Mouse (Mus musculus) CH12.LX (cell line): ENCODE measurements around the gene Ubr4. TPM values are rescaled to one million over a fixed set of nuclear protein-coding genes. Genes with fewer than 3 reads are reported as not detected.

Experiments used
- DNase-seq: peaks from one replicate; pipeline ENCODE4 v3.0.0-alpha.2; 2013; ENCODE audit errors: extremely low read depth
- H3K27ac ChIP-seq: 2 replicates; pipeline ENCODE4 v1.5.1; 2012; ENCODE audit warnings: low read depth, mild to moderate bottlenecking, control low read depth, moderate library complexity; ENCODE audit not compliant: insufficient read depth
- H3K27me3 ChIP-seq: replicated peaks from 2 replicates; pipeline ENCODE3; 2012; ENCODE audit warnings: inconsistent platforms
- H3K36me3 ChIP-seq, 2 experiments: replicated peaks in 1 of 2; 2 replicates each; pipeline versions ENCODE3 to v1.6.1; 2012; ENCODE audit warnings: inconsistent platforms in 1 of 2, low read length in 1 of 2, mild to moderate bottlenecking in 1 of 2, mixed read lengths in 1 of 2, moderate library complexity in 1 of 2; ENCODE audit not compliant: control insufficient read depth in 1 of 2, insufficient read depth in 1 of 2
- H3K4me1 ChIP-seq, 2 experiments: 2 replicates each; pipeline ENCODE4 v1.6.1; 2012; ENCODE audit warnings: inconsistent platforms in 1 of 2, moderate library complexity in 1 of 2; ENCODE audit not compliant: insufficient read depth in 2 of 2, control insufficient read depth in 1 of 2
- H3K4me2 ChIP-seq: 2 replicates; pipeline ENCODE4 v1.6.1; 2012; ENCODE audit warnings: low read depth, mild to moderate bottlenecking, control low read depth; ENCODE audit not compliant: poor library complexity, insufficient read depth, severe bottlenecking
- H3K4me3 ChIP-seq, 3 experiments: fragments of 150-350 bp in 1 of 3; sonication (generic) in 1 of 3; replicated peaks in 1 of 3; 2 replicates each; pipeline versions ENCODE3 to v1.5.1; 2011 to 2012; ENCODE audit warnings: low read depth in 2 of 3, low read length in 2 of 3, mild to moderate bottlenecking in 2 of 3, moderate library complexity in 2 of 3, control low read depth in 1 of 3, improper control_type of control experiment in 1 of 3, inconsistent platforms in 1 of 3, mixed read lengths in 1 of 3; ENCODE audit not compliant: poor library complexity in 1 of 3
- H3K79me2 ChIP-seq: replicated peaks from 2 replicates; pipeline ENCODE4 v1.6.1; 2012; ENCODE audit warnings: mild to moderate bottlenecking, moderate library complexity; ENCODE audit not compliant: control insufficient read depth, poor library complexity, insufficient read depth, severe bottlenecking; ENCODE audit errors: extremely low read depth
- H3K9ac ChIP-seq: 2 replicates; pipeline ENCODE4 v1.6.1; 2012; ENCODE audit warnings: low read depth, mild to moderate bottlenecking, control low read depth, moderate library complexity; ENCODE audit not compliant: insufficient read depth
- H3K9me3 ChIP-seq: replicated peaks from 2 replicates; pipeline ENCODE3; 2012; ENCODE audit warnings: low read length, inconsistent platforms, mixed read lengths
- BHLHE40 ChIP-seq: IDR thresholded peaks from 2 replicates; pipeline ENCODE4 v1.6.1; 2011; ENCODE audit warnings: mild to moderate bottlenecking, low read depth, low read length, improper control_type of control experiment
- CHD2 ChIP-seq: IDR thresholded peaks from 2 replicates; pipeline ENCODE4 v1.6.1; 2011; ENCODE audit warnings: low read length, improper control_type of control experiment
- CTCF ChIP-seq, 2 experiments: IDR thresholded peaks in 1 of 2; conservative IDR thresholded peaks in 1 of 2; 2 replicates each; pipeline ENCODE4 v1.5.1; 2011 to 2012; ENCODE audit warnings: low read depth in 2 of 2, low read length in 2 of 2, improper control_type of control experiment in 1 of 2, inconsistent platforms in 1 of 2, mild to moderate bottlenecking in 1 of 2, moderate library complexity in 1 of 2
- ETS1 ChIP-seq: conservative IDR thresholded peaks from 2 replicates; pipeline ENCODE4 v1.6.1; 2012; ENCODE audit warnings: low read depth, mild to moderate bottlenecking, inconsistent platforms, low read length, improper control_type of control experiment, moderate library complexity
- GABPA ChIP-seq: IDR thresholded peaks from 2 replicates; pipeline ENCODE4 v1.6.1; 2012; ENCODE audit warnings: low read depth, low read length, improper control_type of control experiment, inconsistent platforms; ENCODE audit not compliant: insufficient replicate concordance
- JUN ChIP-seq: IDR thresholded peaks from 2 replicates; pipeline ENCODE4 v1.6.1; 2011; ENCODE audit warnings: low read depth, mild to moderate bottlenecking, low read length, improper control_type of control experiment, moderate library complexity; ENCODE audit not compliant: insufficient read depth
- JUND ChIP-seq: conservative IDR thresholded peaks from 2 replicates; pipeline ENCODE4 v1.6.1; 2011; ENCODE audit warnings: low read depth, low read length, improper control_type of control experiment
- MAFK ChIP-seq: IDR thresholded peaks from 2 replicates; pipeline ENCODE4 v1.6.1; 2011; ENCODE audit warnings: low read length, improper control_type of control experiment; ENCODE audit not compliant: insufficient replicate concordance
- MAX ChIP-seq: IDR thresholded peaks from 2 replicates; pipeline ENCODE4 v1.6.1; 2011; ENCODE audit warnings: low read length, improper control_type of control experiment
- MAZ ChIP-seq: IDR thresholded peaks from 2 replicates; pipeline ENCODE4 v1.6.1; 2012; ENCODE audit warnings: low read depth, mild to moderate bottlenecking, inconsistent platforms, low read length, improper control_type of control experiment, moderate library complexity
- MEF2A ChIP-seq: IDR thresholded peaks from 2 replicates; pipeline ENCODE4 v1.6.1; 2014; ENCODE audit warnings: low read depth, mild to moderate bottlenecking, inconsistent platforms, low read length, improper control_type of control experiment, borderline replicate concordance
- NELFE ChIP-seq: IDR thresholded peaks from 2 replicates; pipeline ENCODE4 v1.6.1; 2011; ENCODE audit warnings: low read depth, low read length, improper control_type of control experiment
- NRF1 ChIP-seq: IDR thresholded peaks from 2 replicates; pipeline ENCODE4 v1.6.1; 2014; ENCODE audit warnings: low read depth, mild to moderate bottlenecking, inconsistent platforms, low read length, improper control_type of control experiment, moderate library complexity
- POLR2AphosphoS2 ChIP-seq: IDR thresholded peaks from 2 replicates; pipeline ENCODE4 v1.6.1; 2011; ENCODE audit warnings: low read depth, low read length, improper control_type of control experiment
- RAD21 ChIP-seq: IDR thresholded peaks from 2 replicates; pipeline ENCODE4 v1.6.1; 2011; ENCODE audit warnings: low read depth, mild to moderate bottlenecking, low read length, improper control_type of control experiment, moderate library complexity
- SIN3A ChIP-seq: IDR thresholded peaks from 2 replicates; pipeline ENCODE4 v1.6.1; 2012; ENCODE audit warnings: low read length, improper control_type of control experiment, inconsistent platforms
- SMC3 ChIP-seq: IDR thresholded peaks from 2 replicates; pipeline ENCODE4 v1.6.1; 2011; ENCODE audit warnings: low read depth, low read length, improper control_type of control experiment
- TBP ChIP-seq: conservative IDR thresholded peaks from 2 replicates; pipeline ENCODE4 v1.6.1; 2011; ENCODE audit warnings: low read depth, low read length, improper control_type of control experiment
- UBTF ChIP-seq: IDR thresholded peaks from 2 replicates; pipeline ENCODE4 v1.6.1; 2012; ENCODE audit warnings: low read depth, mild to moderate bottlenecking, inconsistent platforms, low read length, improper control_type of control experiment, moderate library complexity
- USF1 ChIP-seq: IDR thresholded peaks from 2 replicates; pipeline ENCODE4 v1.6.1; 2014; ENCODE audit warnings: low read depth, mild to moderate bottlenecking, inconsistent platforms, low read length, improper control_type of control experiment
- ZKSCAN1 ChIP-seq: IDR thresholded peaks from 2 replicates; pipeline ENCODE4 v1.6.1; 2012; ENCODE audit warnings: low read depth, inconsistent platforms, low read length, improper control_type of control experiment, borderline replicate concordance
- ZMIZ1 ChIP-seq: IDR thresholded peaks from 2 replicates; pipeline ENCODE4 v1.6.1; 2012; ENCODE audit warnings: low read depth, mild to moderate bottlenecking, inconsistent platforms, low read length, improper control_type of control experiment
- ZNF384 ChIP-seq: IDR thresholded peaks from 2 replicates; pipeline ENCODE4 v1.6.1; 2012; ENCODE audit warnings: low read depth, low read length, improper control_type of control experiment, inconsistent platforms
- dilution Hi-C: fragments of 300-500 bp; cut with MboI; formaldehyde crosslinking; loops from 2 replicates; pipeline ENCODE4 v1.14.3; 2020; ENCODE audit warnings: low sequenced_read_pairs; ENCODE audit not compliant: extremely low pct_unique_long_range_greater_than_20kb, extremely low pct_ligation_motif_present
- in situ Hi-C: fragments of 300-500 bp; cut with MboI; formaldehyde crosslinking; loops from 3 replicates; pipeline ENCODE4 v1.14.3; 2019; ENCODE audit warnings: low sequenced_read_pairs, low pct_ligation_motif_present, low pct_unique_long_range_greater_than_20kb, mixed read lengths
- polyA plus RNA-seq: library from polyadenylated mRNA; unstranded; fragments of >175 nt; gene quantifications from 2 replicates; pipeline ENCODE4 v1.2.1, GENCODE M21; 2012; ENCODE audit warnings: low read depth; ENCODE audit not compliant: insufficient read length
- total RNA-seq, 2 experiments: library from RNA; depleted of rRNA; stranded (reverse); fragments of 300-350 nt in 1 of 2; fragments of >200 nt in 1 of 2; gene quantifications; 2 replicates each; pipeline ENCODE4 v1.2.3; 2012 to 2014

Ubr4 gene
- total and polyA plus RNA-seq, 3 experiments: 43.0 to 102 (median 90.8) TPM

DNA sequence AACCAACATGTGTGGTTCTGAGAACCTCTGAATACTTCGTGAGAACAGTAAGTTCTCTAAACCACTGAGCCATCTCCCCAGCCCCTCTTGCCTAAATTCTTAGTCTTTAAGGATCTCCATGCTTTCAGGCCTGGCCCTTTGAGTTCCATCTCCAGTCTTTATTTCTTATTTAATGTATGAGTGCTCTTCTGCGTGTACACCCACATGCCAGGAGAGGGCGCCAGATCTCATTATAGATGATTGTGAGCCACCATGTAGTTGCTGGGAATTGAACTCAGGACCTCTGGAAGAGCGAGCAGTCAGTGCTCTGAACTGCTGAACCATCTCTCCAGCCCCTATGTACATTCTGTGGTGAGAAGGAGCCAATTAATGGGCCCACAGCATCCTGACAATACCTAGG, 39.8 kb upstream of the Ubr4 start:
- H3K27ac ChIP-seq: no peak overlapping the region
- peaks cover 0 to 27% of the 10 kb centered on the region in 2 experiments for H3K36me3 ChIP-seq
- no peak overlapping the region for H3K4me2 ChIP-seq
- in situ Hi-C loops (no loop called here), dilution Hi-C loops (no loop called here)
- no peak overlapping the region for H3K4me3 ChIP-seq
- no peaks in the 10 kb centered on the region for H3K79me2 ChIP-seq
- peaks cover 8% of the 10 kb centered on the region for H3K27me3 ChIP-seq
- H3K9ac ChIP-seq: no peak overlapping the region
- DNase-seq: peak; percentile 55
- no peak for TF ChIP-seq USF1
- TF ChIP-seq POLR2AphosphoS2: no peak
- no peak for TF ChIP-seq NELFE
- TF ChIP-seq UBTF: no peak
- no peak for TF ChIP-seq MAX
- peak; percentile 22 for TF ChIP-seq RAD21
- no peak for TF ChIP-seq TBP
- no peak for TF ChIP-seq CHD2
- 0 out of 2 replicates have a peak, but pooled peaks have one; percentile 35 for TF ChIP-seq SIN3A
- no peak for TF ChIP-seq BHLHE40
- TF ChIP-seq MAFK: no peak
- TF ChIP-seq ETS1: no peak
- no peak for TF ChIP-seq NRF1
- no peak for TF ChIP-seq MAZ
- TF ChIP-seq ZMIZ1: no peak
- TF ChIP-seq JUN: no peak
- TF ChIP-seq JUND: no peak
- TF ChIP-seq GABPA: no peak
- TF ChIP-seq SMC3: peak; percentile 35
- TF ChIP-seq ZKSCAN1: no peak
- TF ChIP-seq CTCF (conservative IDR thresholded peaks at IDR 0.05 in 1 of 2, IDR thresholded peaks at IDR 0.05 in 1 of 2; ENCODE audit: low read depth in 2 of 2, low read length in 2 of 2): peak; percentile 35 to 60; a peak in 2 of 4 replicates
- no peak for TF ChIP-seq MEF2A
- no peak for TF ChIP-seq ZNF384
- H3K4me1 ChIP-seq: peaks cover 30 to 73% of the 10 kb centered on the region in 2 experiments
- H3K9me3 ChIP-seq: no peaks in the 10 kb centered on the region
